Mouse (Mus musculus) MEL (cell line): ENCODE results near the gene Jmjd1c. TPM values are rescaled to one million over a fixed set of nuclear protein-coding genes. Genes with fewer than 3 reads are reported as not detected.

ENCODE experiments used
- DNase-seq: peaks from one replicate; pipeline ENCODE4 v3.0.0; 2011; ENCODE audit warnings: low read depth, low spot score
- H3K27ac ChIP-seq: 2 replicates; pipeline ENCODE4 v1.5.1; 2012; ENCODE audit warnings: low read depth, mild to moderate bottlenecking, control low read depth, low read length, moderate library complexity; ENCODE audit not compliant: control insufficient read depth
- H3K27me3 ChIP-seq, 2 experiments: fragments of 150-350 bp in 1 of 2; sonication (generic) in 1 of 2; 2 replicates each; pipeline ENCODE4 v1.6.1; 2012; ENCODE audit warnings: low read length in 2 of 2, mild to moderate bottlenecking in 2 of 2, improper control_type of control experiment in 1 of 2, moderate library complexity in 1 of 2; ENCODE audit not compliant: insufficient read depth in 2 of 2, control insufficient read depth in 1 of 2
- H3K36me3 ChIP-seq, 2 experiments: 2 replicates each; pipeline ENCODE4 v1.6.1; 2012 to 2014; ENCODE audit warnings: low read length in 2 of 2, improper control_type of control experiment in 1 of 2, inconsistent platforms in 1 of 2, mild to moderate bottlenecking in 1 of 2; ENCODE audit not compliant: insufficient read depth in 2 of 2, control insufficient read depth in 1 of 2
- H3K4me1 ChIP-seq, 2 experiments: fragments of 150-350 bp in 1 of 2; sonication (generic) in 1 of 2; 2 replicates each; pipeline ENCODE4 v1.6.1; 2012; ENCODE audit warnings: low read length in 2 of 2, improper control_type of control experiment in 1 of 2, mild to moderate bottlenecking in 1 of 2; ENCODE audit not compliant: insufficient read depth in 2 of 2, control insufficient read depth in 1 of 2
- H3K4me3 ChIP-seq, 2 experiments: fragments of 150-350 bp in 1 of 2; sonication (generic) in 1 of 2; 2 replicates each; pipeline ENCODE4 v1.5.1; 2012; ENCODE audit warnings: low read depth in 2 of 2, low read length in 2 of 2, mild to moderate bottlenecking in 2 of 2, moderate library complexity in 2 of 2, control low read depth in 1 of 2, improper control_type of control experiment in 1 of 2; ENCODE audit not compliant: control insufficient read depth in 1 of 2, insufficient read depth in 1 of 2
- H3K79me2 ChIP-seq: 2 replicates; pipeline ENCODE4 v1.6.1; 2012; ENCODE audit warnings: mild to moderate bottlenecking, low read length, moderate library complexity; ENCODE audit not compliant: control insufficient read depth, poor library complexity, insufficient read depth
- H3K9ac ChIP-seq: 2 replicates; pipeline ENCODE4 v1.6.1; 2012; ENCODE audit warnings: low read depth, mild to moderate bottlenecking, control low read depth, low read length, moderate library complexity; ENCODE audit not compliant: control insufficient read depth, poor library complexity, severe bottlenecking
- H3K9me3 ChIP-seq: fragments of 150-350 bp; sonication (generic); replicated peaks from 2 replicates; pipeline ENCODE4 v1.6.1; 2012; ENCODE audit warnings: mild to moderate bottlenecking, low read length, improper control_type of control experiment, moderate library complexity; ENCODE audit not compliant: insufficient read depth
- ELF1 ChIP-seq: IDR thresholded peaks from 2 replicates; pipeline ENCODE4 v1.6.1; 2014; ENCODE audit warnings: low read depth, mild to moderate bottlenecking, inconsistent platforms, low read length, improper control_type of control experiment, moderate library complexity
- EP300 ChIP-seq, 2 experiments: IDR thresholded peaks; 2 replicates each; pipeline ENCODE4 v1.6.1; 2011; ENCODE audit warnings: improper control_type of control experiment in 2 of 2, low read length in 2 of 2, low read depth in 1 of 2, mild to moderate bottlenecking in 1 of 2
- GATA1 ChIP-seq: IDR thresholded peaks from 2 replicates; pipeline ENCODE4 v1.6.1; 2011; ENCODE audit warnings: low read depth, low read length, improper control_type of control experiment
- KAT2A ChIP-seq: conservative IDR thresholded peaks from 2 replicates; pipeline ENCODE4 v1.6.1; 2012; ENCODE audit warnings: low read depth, low read length, improper control_type of control experiment, inconsistent platforms
- MAFK ChIP-seq: IDR thresholded peaks from 2 replicates; pipeline ENCODE4 v1.6.1; 2011; ENCODE audit warnings: low read depth, mild to moderate bottlenecking, low read length, improper control_type of control experiment, borderline replicate concordance
- MAX ChIP-seq: IDR thresholded peaks from 2 replicates; pipeline ENCODE4 v1.6.1; 2011; ENCODE audit warnings: low read length, improper control_type of control experiment
- MEF2A ChIP-seq: IDR thresholded peaks from 2 replicates; pipeline ENCODE4 v1.6.1; 2014; ENCODE audit warnings: low read depth, mild to moderate bottlenecking, inconsistent platforms, low read length, improper control_type of control experiment; ENCODE audit not compliant: poor library complexity, insufficient replicate concordance, severe bottlenecking; ENCODE audit errors: extremely low read depth
- MXI1 ChIP-seq: IDR thresholded peaks from 2 replicates; pipeline ENCODE4 v1.6.1; 2011; ENCODE audit warnings: mild to moderate bottlenecking, low read depth, low read length, improper control_type of control experiment
- MYB ChIP-seq: IDR thresholded peaks from 2 replicates; pipeline ENCODE4 v1.6.1; 2011; ENCODE audit warnings: mild to moderate bottlenecking, low read depth, low read length, improper control_type of control experiment
- MYC ChIP-seq: IDR thresholded peaks from 2 replicates; pipeline ENCODE4 v1.6.1; 2011; ENCODE audit warnings: low read depth, mild to moderate bottlenecking, low read length, improper control_type of control experiment, moderate library complexity
- NELFE ChIP-seq: IDR thresholded peaks from 2 replicates; pipeline ENCODE4 v1.6.1; 2011; ENCODE audit warnings: low read depth, low read length, improper control_type of control experiment
- POLR2A ChIP-seq, 2 experiments: IDR thresholded peaks; 2 replicates each; pipeline ENCODE4 v1.6.1; 2011 to 2012; ENCODE audit warnings: low read length in 2 of 2, mild to moderate bottlenecking in 2 of 2, control low read depth in 1 of 2, improper control_type of control experiment in 1 of 2, low read depth in 1 of 2, moderate library complexity in 1 of 2; ENCODE audit not compliant: control insufficient read depth in 1 of 2, insufficient read depth in 1 of 2, poor library complexity in 1 of 2
- POLR2AphosphoS5 ChIP-seq: IDR thresholded peaks from 2 replicates; pipeline ENCODE4 v1.6.1; 2012; ENCODE audit warnings: low read depth, borderline replicate concordance, mild to moderate bottlenecking, inconsistent platforms, low read length, moderate library complexity, mixed read lengths
- RAD21 ChIP-seq: IDR thresholded peaks from 2 replicates; pipeline ENCODE4 v1.6.1; 2011; ENCODE audit warnings: mild to moderate bottlenecking, low read depth, low read length, improper control_type of control experiment
- RCOR1 ChIP-seq: IDR thresholded peaks from 2 replicates; pipeline ENCODE4 v1.6.1; 2012; ENCODE audit warnings: low read depth, mild to moderate bottlenecking, inconsistent platforms, low read length, improper control_type of control experiment
- SMC3 ChIP-seq: IDR thresholded peaks from 2 replicates; pipeline ENCODE4 v1.6.1; 2011; ENCODE audit warnings: low read depth, low read length, improper control_type of control experiment
- TCF12 ChIP-seq: IDR thresholded peaks from 2 replicates; pipeline ENCODE4 v1.6.1; 2014; ENCODE audit warnings: low read depth, mild to moderate bottlenecking, inconsistent platforms, low read length, improper control_type of control experiment, moderate library complexity
- ZC3H11A ChIP-seq: IDR thresholded peaks from 2 replicates; pipeline ENCODE4 v1.6.1; 2012; ENCODE audit warnings: low read depth, mild to moderate bottlenecking, inconsistent platforms, low read length, improper control_type of control experiment
- ZKSCAN1 ChIP-seq: IDR thresholded peaks from 2 replicates; pipeline ENCODE4 v1.6.1; 2012; ENCODE audit warnings: low read depth, mild to moderate bottlenecking, inconsistent platforms, low read length, improper control_type of control experiment, moderate library complexity
- ZMIZ1 ChIP-seq: IDR thresholded peaks from 2 replicates; pipeline ENCODE4 v1.6.1; 2012; ENCODE audit warnings: low read depth, mild to moderate bottlenecking, inconsistent platforms, low read length, improper control_type of control experiment, moderate library complexity
- ZNF384 ChIP-seq: IDR thresholded peaks from 2 replicates; pipeline ENCODE4 v1.6.1; 2012; ENCODE audit warnings: low read depth, mild to moderate bottlenecking, inconsistent platforms, low read length, improper control_type of control experiment
- polyA plus RNA-seq, 2 experiments: library from polyadenylated mRNA; stranded (reverse) in 1 of 2; unstranded in 1 of 2; fragments of >175 nt in 1 of 2; fragments of >200 nt in 1 of 2; gene quantifications; 2 replicates each; pipeline versions ENCODE4 v1.2.1 to v1.2.4; 2012; ENCODE audit warnings: low replicate concordance in 2 of 2, low read depth in 1 of 2; ENCODE audit not compliant: insufficient read length in 2 of 2, insufficient read depth in 1 of 2, missing spikeins in 1 of 2
- total RNA-seq: library from RNA; depleted of rRNA; stranded (reverse); fragments of 300-350 nt; gene quantifications from 2 replicates; pipeline ENCODE4 v1.2.3, GENCODE M21; 2012

Jmjd1c gene
- total and polyA plus RNA-seq, 3 experiments, result 10.6 to 62.3 (median 15.2) TPM

GRCm38 (mm10) chr10:67053475-67053874 lies 42.5 kb upstream of the Jmjd1c start:
- no peaks in the 10 kb centered on the region for H3K36me3 ChIP-seq
- no peak overlapping the region for H3K4me3 ChIP-seq
- H3K27ac ChIP-seq, result no peak overlapping the region
- H3K4me1 ChIP-seq, result no peaks in the 10 kb centered on the region
- no peaks in the 10 kb centered on the region for H3K9me3 ChIP-seq
- no peaks in the 10 kb centered on the region for H3K79me2 ChIP-seq
- no peaks in the 10 kb centered on the region for H3K27me3 ChIP-seq
- no peak for DNase-seq
- TF ChIP-seq ZMIZ1, result no peak
- TF ChIP-seq RCOR1, result no peak
- TF ChIP-seq RAD21, result no peak
- no peak for TF ChIP-seq MYB
- no peak overlapping the region for H3K9ac ChIP-seq

DNA sequence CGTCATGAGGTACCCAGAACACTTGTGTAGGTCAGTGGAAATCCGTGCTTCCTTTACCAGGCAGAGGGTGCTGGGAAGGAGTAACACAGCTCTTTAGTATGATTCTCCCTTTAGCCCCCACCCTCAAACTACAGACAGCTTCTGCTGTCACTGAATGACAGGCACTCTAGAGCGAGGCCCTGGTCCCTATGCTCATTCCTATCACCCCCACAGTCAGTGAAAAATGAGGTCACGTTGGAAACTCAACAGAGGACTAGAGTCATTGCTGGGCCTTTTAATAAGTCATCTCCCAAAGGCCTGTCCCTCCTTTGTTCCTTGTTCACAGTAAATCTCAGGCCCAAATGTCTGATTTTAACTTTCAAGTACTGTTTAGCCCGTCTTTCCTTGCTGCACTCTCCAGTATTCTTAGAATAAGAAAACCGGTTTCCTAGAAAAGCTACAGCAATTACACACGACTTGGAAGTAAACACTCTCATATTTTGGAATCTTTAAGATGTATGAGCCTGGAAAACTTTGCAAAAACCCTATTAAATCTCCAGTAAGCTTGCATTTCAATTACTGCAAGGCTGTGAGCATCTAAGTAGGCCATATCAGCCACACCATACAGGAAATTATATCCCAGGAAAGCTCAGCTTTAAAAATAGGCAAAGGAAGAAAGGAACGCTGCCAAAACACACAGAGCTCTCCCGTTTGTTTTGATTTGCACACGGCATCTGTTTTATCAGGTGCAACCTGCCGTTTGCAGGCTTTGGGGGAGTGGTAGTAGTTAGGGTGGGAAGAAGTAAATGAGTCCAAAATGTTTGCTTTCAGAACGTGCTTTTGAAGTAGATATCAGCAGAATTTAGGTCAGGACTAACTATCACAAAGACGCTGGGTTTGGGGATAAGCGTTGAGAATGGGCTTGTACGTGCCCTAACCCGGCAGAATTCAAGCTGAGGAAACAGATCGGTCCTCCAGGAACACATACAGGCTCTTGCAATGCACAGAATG lies 39.8 kb upstream of the Jmjd1c start:
- TF ChIP-seq ELF1 (no peak), MAFK (no peak), SMC3 (no peak), MAX (no peak), NELFE (no peak), GATA1 (no peak), ZNF384 (no peak)
- H3K79me2 ChIP-seq, result no peaks in the 10 kb centered on the region
- H3K4me1 ChIP-seq, result no peaks in the 10 kb centered on the region
- no peak overlapping the region for H3K9ac ChIP-seq
- DNase-seq, result no peak
- H3K36me3 ChIP-seq, result no peaks in the 10 kb centered on the region
- H3K27ac ChIP-seq, result no peak overlapping the region
- H3K9me3 ChIP-seq, result no peaks in the 10 kb centered on the region
- no peak overlapping the region for H3K4me3 ChIP-seq
- H3K27me3 ChIP-seq, result no peaks in the 10 kb centered on the region

DNA sequence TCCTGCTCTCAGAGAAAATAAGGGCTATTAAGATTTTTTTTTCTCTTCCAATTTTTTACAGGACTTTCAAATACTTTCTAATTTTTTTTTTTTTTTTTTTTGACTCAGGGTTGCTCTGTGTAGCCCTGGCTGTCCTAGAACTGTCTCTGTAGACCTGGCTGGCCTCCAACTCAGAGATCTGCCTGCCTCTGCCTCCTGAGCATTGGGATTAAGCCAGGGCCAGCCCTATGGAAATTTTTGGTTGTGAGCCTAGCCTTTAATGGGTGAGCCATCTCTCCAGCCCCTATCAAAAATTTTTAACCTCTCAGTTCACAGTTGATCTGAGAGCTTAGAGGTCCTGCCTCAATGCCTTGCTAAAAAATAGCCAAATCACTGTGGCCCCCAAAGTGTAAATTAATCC lies 38.7 kb upstream of the Jmjd1c start:
- no peaks in the 10 kb centered on the region for H3K79me2 ChIP-seq
- TF ChIP-seq ZKSCAN1, result no peak
- no peak for TF ChIP-seq POLR2AphosphoS5
- no peak for TF ChIP-seq POLR2A (IDR thresholded peaks at IDR 0.05; ENCODE audit: control insufficient read depth in 1 of 2, insufficient read depth in 1 of 2, low read depth in 1 of 2, low read length in 2 of 2, poor library complexity in 1 of 2)
- no peak for TF ChIP-seq MXI1
- no peak for TF ChIP-seq MAFK
- TF ChIP-seq MYB, result no peak
- TF ChIP-seq TCF12, result no peak
- no peak for TF ChIP-seq KAT2A
- TF ChIP-seq MYC, result no peak
- TF ChIP-seq MEF2A, result no peak
- TF ChIP-seq ZC3H11A, result no peak
- no peak for TF ChIP-seq EP300 (IDR thresholded peaks at IDR 0.05; ENCODE audit: low read depth in 1 of 2, low read length in 2 of 2)
- H3K36me3 ChIP-seq, result no peaks in the 10 kb centered on the region

More for the DNA sequence above, 38.7 kb upstream of the Jmjd1c start:
- no peak overlapping the region for H3K9ac ChIP-seq
- no peak overlapping the region for H3K27ac ChIP-seq
- no peaks in the 10 kb centered on the region for H3K4me1 ChIP-seq
- H3K27me3 ChIP-seq, result no peaks in the 10 kb centered on the region
- no peak overlapping the region for H3K4me3 ChIP-seq
- no peak for DNase-seq
- H3K9me3 ChIP-seq, result no peaks in the 10 kb centered on the region
